Mouse (Mus musculus): ENCODE results near the gene Cadps2. TPM values are rescaled to one million over a fixed set of nuclear protein-coding genes. Genes with fewer than 3 reads are reported as not detected.
A peak's percentile ranks its signal among the peaks of the same experiment; 100 is the strongest.

Cadps2 gene
- polyA plus RNA-seq, 2 experiments: 2.6 TPM

GRCm38 (mm10) chr6:23280811-23281513 is 558.3 kb downstream of the Cadps2 start:
- ATAC-seq (ENCODE audit: low FRiP score, low read depth): no peak
- DNase-seq (ENCODE audit: low spot score): no peak
- no peaks in the 10 kb centered on the region for H3K27me3 ChIP-seq (ENCODE audit: control insufficient read depth, insufficient read depth, low read length)
- H3K9ac ChIP-seq (ENCODE audit: low read depth, low read length, severe bottlenecking): no peak overlapping the region
- no peak overlapping the region for H3K27ac ChIP-seq (replicated peaks; ENCODE audit: low read depth, low read length)
- WGBS: 19% methylated on average over 15 of the region's 15 CpGs
- H3K36me3 ChIP-seq (ENCODE audit: control insufficient read depth, insufficient read depth, low read length): no peaks in the 10 kb centered on the region
- no peak for TF ChIP-seq POLR2A (IDR thresholded peaks at IDR 0.05; ENCODE audit: borderline replicate concordance, extremely low read depth, insufficient read depth, insufficient read length)
- no peak overlapping the region for H3K4me3 ChIP-seq (replicated peaks; ENCODE audit: low read length)
- H3K4me1 ChIP-seq (ENCODE audit: control insufficient read depth, insufficient read depth, low read length): no peaks in the 10 kb centered on the region
- no peaks in the 10 kb centered on the region for H3K9me3 ChIP-seq (ENCODE audit: control insufficient read depth, low read length)
- H3K4me2 ChIP-seq (replicated peaks; ENCODE audit: low read depth, low read length, severe bottlenecking): no peak overlapping the region

- Histone ChIP-seq H3K4me2 (replicated peaks; ENCODE audit: low read depth, low read length, severe bottlenecking) (no peak overlapping the region), H3K27ac (replicated peaks; ENCODE audit: low read depth, low read length) (no peak overlapping the region), H3K36me3 (ENCODE audit: control insufficient read depth, insufficient read depth, low read length) (no peaks in the 10 kb centered on the region), H3K9ac (ENCODE audit: low read depth, low read length, severe bottlenecking) (no peak overlapping the region), H3K9me3 (ENCODE audit: control insufficient read depth, low read length) (no peaks in the 10 kb centered on the region), H3K4me3 (replicated peaks; ENCODE audit: low read length) (no peak overlapping the region), H3K27me3 (ENCODE audit: control insufficient read depth, insufficient read depth, low read length) (no peaks in the 10 kb centered on the region; the same call in 1 of the 2 replicates), H3K4me1 (ENCODE audit: control insufficient read depth, insufficient read depth, low read length) (no peaks in the 10 kb centered on the region)
- no peak for ATAC-seq (ENCODE audit: low FRiP score, low read depth)
- no peak for DNase-seq (ENCODE audit: low spot score)
- TF ChIP-seq POLR2A (IDR thresholded peaks at IDR 0.05; ENCODE audit: borderline replicate concordance, extremely low read depth, insufficient read depth, insufficient read length): no peak
- WGBS: 75% methylated on average over 4 of the region's 4 CpGs
These were observed 565.7 kb downstream of the Cadps2 start for GRCm38 (mm10) chr6:23273483-23273882.

- H3K9me3 ChIP-seq (ENCODE audit: control insufficient read depth, low read length): no peaks in the 10 kb centered on the region
- ATAC-seq (ENCODE audit: low FRiP score, low read depth): no peak
- H3K27me3 ChIP-seq (ENCODE audit: control insufficient read depth, insufficient read depth, low read length): no peaks in the 10 kb centered on the region; the same call in 1 of the 2 replicates
- 7% methylated on average over 11 of the region's 11 CpGs for WGBS
- no peak overlapping the region for H3K27ac ChIP-seq (replicated peaks; ENCODE audit: low read depth, low read length)
- no peak for TF ChIP-seq POLR2A (IDR thresholded peaks at IDR 0.05; ENCODE audit: borderline replicate concordance, extremely low read depth, insufficient read depth, insufficient read length)
- DNase-seq (ENCODE audit: low spot score): no peak
- H3K4me2 ChIP-seq (replicated peaks; ENCODE audit: low read depth, low read length, severe bottlenecking): 0 out of 2 replicates have a peak overlapping the region, but pooled peaks have one; percentile 11
- no peak overlapping the region for H3K9ac ChIP-seq (ENCODE audit: low read depth, low read length, severe bottlenecking)
- H3K4me1 ChIP-seq (ENCODE audit: control insufficient read depth, insufficient read depth, low read length): no peaks in the 10 kb centered on the region
- H3K4me3 ChIP-seq (replicated peaks; ENCODE audit: low read length): no peak overlapping the region
- no peaks in the 10 kb centered on the region for H3K36me3 ChIP-seq (ENCODE audit: control insufficient read depth, insufficient read depth, low read length)
These were observed 566.2 kb downstream of the Cadps2 start for GRCm38 (mm10) chr6:23272979-23273378.

GRCm38 (mm10) chr6:23272542-23272941 is 566.7 kb downstream of the Cadps2 start:
- no peaks in the 10 kb centered on the region; the same call in 1 of the 2 replicates for H3K27me3 ChIP-seq (ENCODE audit: control insufficient read depth, insufficient read depth, low read length)
- no peak overlapping the region for H3K4me3 ChIP-seq (replicated peaks; ENCODE audit: low read length)
- no peak overlapping the region for H3K9ac ChIP-seq (ENCODE audit: low read depth, low read length, severe bottlenecking)
- no peaks in the 10 kb centered on the region for H3K9me3 ChIP-seq (ENCODE audit: control insufficient read depth, low read length)
- no peak overlapping the region for H3K4me2 ChIP-seq (replicated peaks; ENCODE audit: low read depth, low read length, severe bottlenecking)
- no peaks in the 10 kb centered on the region for H3K4me1 ChIP-seq (ENCODE audit: control insufficient read depth, insufficient read depth, low read length)
- H3K27ac ChIP-seq (replicated peaks; ENCODE audit: low read depth, low read length): no peak overlapping the region
- DNase-seq (ENCODE audit: low spot score) (no peak), ATAC-seq (ENCODE audit: low FRiP score, low read depth) (no peak)
- WGBS: 23% methylated on average over 7 of the region's 7 CpGs
- H3K36me3 ChIP-seq (ENCODE audit: control insufficient read depth, insufficient read depth, low read length): no peaks in the 10 kb centered on the region
- no peak for TF ChIP-seq POLR2A (IDR thresholded peaks at IDR 0.05; ENCODE audit: borderline replicate concordance, extremely low read depth, insufficient read depth, insufficient read length)

- peaks cover 66% of the 10 kb centered on the region for H3K27me3 ChIP-seq (ENCODE audit: control insufficient read depth, insufficient read depth, low read length)
- no peaks in the 10 kb centered on the region for H3K9me3 ChIP-seq (ENCODE audit: control insufficient read depth, low read length)
- peaks cover 5% of the 10 kb centered on the region; the same call in 1 of the 2 replicates for H3K4me1 ChIP-seq (ENCODE audit: control insufficient read depth, insufficient read depth, low read length)
- no peaks in the 10 kb centered on the region for H3K36me3 ChIP-seq (ENCODE audit: control insufficient read depth, insufficient read depth, low read length)
- ATAC-seq (ENCODE audit: low FRiP score, low read depth) (no peak), DNase-seq (ENCODE audit: low spot score) (no peak)
- H3K4me3 ChIP-seq (replicated peaks; ENCODE audit: low read length): peak overlapping the region; percentile 19
- no peak overlapping the region for H3K9ac ChIP-seq (ENCODE audit: low read depth, low read length, severe bottlenecking)
- H3K4me2 ChIP-seq (replicated peaks; ENCODE audit: low read depth, low read length, severe bottlenecking): peak overlapping the region; percentile 34
- no peak overlapping the region for H3K27ac ChIP-seq (replicated peaks; ENCODE audit: low read depth, low read length)
- TF ChIP-seq POLR2A (IDR thresholded peaks at IDR 0.05; ENCODE audit: borderline replicate concordance, extremely low read depth, insufficient read depth, insufficient read length): no peak
- WGBS: 7% methylated on average over 9 of the region's 9 CpGs
These were observed 578.5 kb downstream of the Cadps2 start for GRCm38 (mm10) chr6:23260738-23261050.

All from limb, embryonic 14.5 days (tissue).